Mouse (Mus musculus) liver, postnatal 0 days (tissue): ENCODE results near the gene Rpap3.

ENCODE experiments used
- CTCF ChIP-seq: sonication (generic); IDR thresholded peaks from 2 replicates; pipeline ENCODE4 v1.5.1; 2016; ENCODE audit warnings: antibody characterized with exemption, low read depth
- EP300 ChIP-seq: IDR thresholded peaks from 2 replicates; pipeline ENCODE4 v1.6.1; 2016; ENCODE audit warnings: antibody characterized with exemption, low read depth, mild to moderate bottlenecking

DNA sequence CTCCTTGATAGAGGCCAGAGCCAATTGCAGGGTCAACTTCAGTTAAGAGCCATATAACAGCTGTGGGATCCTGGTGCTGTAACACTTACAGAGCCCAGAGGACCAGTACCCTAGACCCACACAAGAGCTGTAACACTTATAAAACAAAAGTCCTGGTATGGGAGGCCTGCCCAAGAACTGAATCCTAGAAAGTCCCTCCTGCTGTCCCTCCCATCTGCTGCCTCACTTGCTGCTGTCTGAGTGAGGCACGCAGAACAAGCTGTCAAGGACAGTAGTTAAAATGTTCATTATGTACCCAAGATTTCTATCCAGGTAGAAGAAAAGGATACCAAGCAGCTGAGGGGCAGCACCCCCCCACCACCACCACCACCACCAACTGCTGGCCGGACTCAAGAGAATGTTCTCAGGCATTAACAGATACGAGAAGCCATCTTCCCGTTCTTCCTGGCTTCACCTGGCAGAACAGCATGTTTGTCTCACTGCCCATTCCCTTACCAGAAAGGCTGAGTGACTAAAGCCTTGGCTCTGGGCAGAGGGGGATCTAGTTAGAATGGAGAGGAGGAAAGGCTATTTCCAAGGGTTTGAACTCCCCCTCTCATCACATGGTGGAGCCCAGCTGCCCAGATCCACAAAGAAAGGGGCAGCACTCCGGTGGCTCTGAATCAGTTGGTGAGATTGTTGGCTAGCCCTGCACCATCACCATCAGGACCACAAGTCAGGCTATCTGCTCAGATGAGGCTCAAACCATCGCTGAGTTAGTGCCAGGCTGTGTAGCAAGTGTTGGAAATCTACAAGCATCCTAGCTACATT lies 18.1 kb upstream of the Rpap3 start:
- no peak for TF ChIP-seq CTCF
- no peak for TF ChIP-seq EP300
